12 mouse cellular contexts compared by ENCODE assay signal in genomic region chr4:152291562-152291961, GRCm38 (mm10). TPM values are rescaled to one million over a fixed set of nuclear protein-coding genes. Genes with fewer than 3 reads are reported as not detected.
A peak's percentile ranks its signal among the peaks of the same experiment; 100 is the strongest.
DNase-seq lines count a peak whose midpoint lies in the region; ATAC-seq and TF ChIP-seq lines count a peak whose summit lies in the region.
"Had no signal": no experiment of that assay in that cellular context is flagged by ENCODE, and none has a peak within 500 bp of the region (broad histone marks: within the 10 kb centered on the region; RNA-seq: fewer than 3 reads in every experiment).

Hes3 (minus strand) TSS chr4:152291662.

- H3K4me2 ChIP-seq in kidney, embryonic 14.5 days (replicated peaks; ENCODE audit: low read depth, low read length) = peak within 1 kb of the TSS; percentile 35
- H3K4me2 ChIP-seq in forebrain, embryonic 11.5 days (ENCODE audit: low read depth, low read length, severe bottlenecking) = peak within 1 kb of the TSS; percentile 62

- H3K9ac ChIP-seq in kidney, embryonic 14.5 days (ENCODE audit: low read depth, low read length) = no peak within 1 kb of the TSS
- peak within 1 kb of the TSS; percentile 47; the same call in 1 of the 2 replicates for H3K9ac ChIP-seq in forebrain, embryonic 11.5 days (ENCODE audit: low read length)

- no peak within 1 kb of the TSS for H3K27ac ChIP-seq in kidney, embryonic 14.5 days (ENCODE audit: low read depth, low read length)
- no peak within 1 kb of the TSS for H3K27ac ChIP-seq in forebrain, embryonic 11.5 days (ENCODE audit: low read depth, low read length)
- H3K27ac ChIP-seq in limb, embryonic 10.5 days = no peak within 1 kb of the TSS
- H3K27ac ChIP-seq in olfactory bulb, adult 2 months (ENCODE audit: insufficient read depth, low read depth, low read length) = peak within 1 kb of the TSS; percentile 26; the same call in 1 of the 2 replicates
- no peak within 1 kb of the TSS for H3K27ac ChIP-seq in layer of hippocampus, adult 2 months

- no peak for TF ChIP-seq CTCF in olfactory bulb, adult 2 months (IDR thresholded peaks at IDR 0.05; ENCODE audit: insufficient read depth, low read depth, low read length)
- TF ChIP-seq CTCF in layer of hippocampus, adult 2 months (conservative IDR thresholded peaks at IDR 0.05) = no peak

- peaks cover 70% of the 10 kb centered on the region for H3K27me3 ChIP-seq in kidney, embryonic 14.5 days (ENCODE audit: control insufficient read depth, insufficient read depth, low read length)
- H3K27me3 ChIP-seq in forebrain, embryonic 11.5 days (ENCODE audit: control insufficient read depth, insufficient read depth, low read length) = peaks cover 82% of the 10 kb centered on the region
- H3K27me3 ChIP-seq in limb, embryonic 10.5 days (ENCODE audit: low read depth, poor library complexity, severe bottlenecking) = peaks cover 90% of the 10 kb centered on the region

- H3K36me3 ChIP-seq in kidney, embryonic 14.5 days (ENCODE audit: control insufficient read depth, insufficient read depth, low read length) = no peaks in the 10 kb centered on the region
- H3K36me3 ChIP-seq in forebrain, embryonic 11.5 days (ENCODE audit: control insufficient read depth, insufficient read depth, low read length) = no peaks in the 10 kb centered on the region
- H3K36me3 ChIP-seq in limb, embryonic 10.5 days = no peaks in the 10 kb centered on the region

- 27% methylated on average over 6 of the region's 6 CpGs for WGBS in kidney, embryonic 14.5 days
- WGBS in forebrain, embryonic 11.5 days = 10% methylated on average over 6 of the region's 6 CpGs
- 26% methylated on average over 6 of the region's 6 CpGs for WGBS in limb, embryonic 10.5 days
- 35% methylated on average over 6 of the region's 6 CpGs for WGBS in olfactory bulb, adult 2 months

- peak within 1 kb of the TSS; percentile 22 for H3K4me3 ChIP-seq in kidney, embryonic 14.5 days (ENCODE audit: low read length)
- H3K4me3 ChIP-seq in forebrain, embryonic 11.5 days (ENCODE audit: low read depth, low read length) = peak within 1 kb of the TSS; percentile 25
- peak within 1 kb of the TSS; percentile 44 for H3K4me3 ChIP-seq in limb, embryonic 10.5 days
- peak within 1 kb of the TSS; percentile 4; the same call in 1 of the 2 replicates for H3K4me3 ChIP-seq in olfactory bulb, adult 2 months (ENCODE audit: insufficient read depth, low read depth, low read length)
- H3K4me3 ChIP-seq in layer of hippocampus, adult 2 months = no peak within 1 kb of the TSS
- H3K4me3 ChIP-seq: megakaryocyte, embryonic 14.5 days had no signal

- ATAC-seq in kidney, embryonic 14.5 days (ENCODE audit: low FRiP score, low TSS enrichment) = no peak
- ATAC-seq in forebrain, embryonic 11.5 days (replicated peaks; ENCODE audit: low FRiP score) = no peak

- H3K4me1 ChIP-seq in kidney, embryonic 14.5 days (ENCODE audit: control insufficient read depth, insufficient read depth, low read length) = peaks cover 11% of the 10 kb centered on the region; the same call in 1 of the 2 replicates
- peaks cover 31% of the 10 kb centered on the region for H3K4me1 ChIP-seq in forebrain, embryonic 11.5 days (replicated peaks; ENCODE audit: control insufficient read depth, insufficient read depth, low read length)
- H3K4me1 ChIP-seq in limb, embryonic 10.5 days = peaks cover 52% of the 10 kb centered on the region
- peaks cover 47% of the 10 kb centered on the region for H3K4me1 ChIP-seq in olfactory bulb, adult 2 months (ENCODE audit: control insufficient read depth, insufficient read depth, low read length)

- DNase-seq in kidney, adult 8-10 months = no peak
- DNase-seq in forebrain, embryonic 11.5 days (ENCODE audit: low spot score) = no peak
- no peak for DNase-seq in limb, embryonic 10.5 days (ENCODE audit: low spot score)
- DNase-seq in B cell, adult 2 months = no peak
- DNase-seq in layer of hippocampus, adult 2 months (ENCODE audit: low spot score in 2 of 2) = no peak
- DNase-seq in cerebellum, postnatal 10 days = no peak

- H3K9me3 ChIP-seq in kidney, embryonic 14.5 days (ENCODE audit: control insufficient read depth, low read length) = no peaks in the 10 kb centered on the region
- no peaks in the 10 kb centered on the region for H3K9me3 ChIP-seq in forebrain, embryonic 11.5 days (ENCODE audit: control insufficient read depth, low read length)
- no peaks in the 10 kb centered on the region for H3K9me3 ChIP-seq in limb, embryonic 10.5 days (replicated peaks)
- H3K9me3 ChIP-seq: megakaryocyte, embryonic 14.5 days had no signal

- TF ChIP-seq POLR2A in olfactory bulb, adult 2 months (IDR thresholded peaks at IDR 0.05; ENCODE audit: insufficient read depth, low read depth, low read length) = no peak

RNA-seq across cellular contexts. Expression of gene Hes3, which starts in this region (rescaled TPM):
- not detected in 2 replicates for polyA plus RNA-seq in kidney, embryonic 14.5 days (2014; fragmentation: Nextera tagmentation; extraction: Ambion mirVana)
- polyA plus RNA-seq in forebrain, embryonic 11.5 days (2014; fragmentation: Nextera tagmentation; extraction: Ambion mirVana) = 0.53 and 1.0 TPM in 2 replicates
- polyA plus RNA-seq in limb, embryonic 10.5 days (2016; fragmentation: Nextera tagmentation; extraction: Ambion mirVana) = not detected in 2 replicates
- polyA plus RNA-seq in olfactory bulb, adult 2 months (2012; ENCODE audit: insufficient read depth, insufficient read length, low replicate concordance, missing spikeins) = not detected in 2 replicates
- not detected for total RNA-seq in layer of hippocampus, adult 2 months (2021)
- total RNA-seq: adrenal gland, postnatal 4 days; granulocyte monocyte progenitor cell, adult 5-6 weeks; layer of hippocampus, postnatal 25 days had no signal
